Mouse (Mus musculus): Measurements from ENCODE around the gene Ripor3. TPM values are rescaled to one million over a fixed set of nuclear protein-coding genes. Genes with fewer than 3 reads are reported as not detected.

Gene Ripor3
- polyA plus RNA-seq, 1 experiment from 2014 or later, result 1.1 TPM

- 40% methylated on average over 7 of the region's 7 CpGs for WGBS
- H3K9ac ChIP-seq (replicated peaks; ENCODE audit: low read depth), result peak overlapping the region; percentile 93
Measured at GRCm38 (mm10) chr2:167933397-167933796, 77.0 kb downstream of the Ripor3 start.

DNA sequence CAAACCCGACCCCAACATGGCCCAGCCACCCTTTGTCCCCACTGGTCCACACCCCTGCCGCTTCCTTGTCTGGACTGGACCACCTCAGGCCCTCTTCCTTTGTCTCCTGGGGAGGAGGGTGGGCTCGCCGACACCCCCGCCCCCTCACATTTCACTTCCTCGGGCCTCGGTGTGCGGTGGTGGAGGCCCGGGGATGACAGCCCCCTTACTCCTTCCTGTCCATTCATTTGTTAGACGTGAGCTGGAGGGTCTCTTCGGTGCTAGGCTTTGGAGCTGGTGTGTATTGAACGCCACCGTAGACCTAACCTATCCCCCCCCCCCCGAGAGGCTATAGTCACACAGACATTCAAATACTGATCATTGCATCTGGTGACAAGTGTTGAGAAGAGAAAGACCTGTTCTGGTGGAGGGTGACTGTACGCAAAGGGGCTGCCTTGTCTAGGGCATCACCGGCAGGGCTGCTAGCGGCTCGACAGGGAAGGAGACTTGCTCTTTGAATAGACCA is 77.6 kb downstream of the Ripor3 start:
- H3K9ac ChIP-seq (replicated peaks; ENCODE audit: low read depth), result peak overlapping the region; percentile 93
- DNase-seq (ENCODE audit: low spot score) (peak; percentile 52), ATAC-seq (peak; percentile 33)
- H3K27me3 ChIP-seq (replicated peaks; ENCODE audit: insufficient read depth, low read length), result no peaks in the 10 kb centered on the region
- H3K36me3 ChIP-seq (ENCODE audit: insufficient read depth, low read length), result 0 out of 2 replicates have a peak, but pooled peaks cover 4% of the 10 kb centered on the region
- H3K4me2 ChIP-seq (replicated peaks; ENCODE audit: low read depth, low read length), result peak overlapping the region; percentile 85
- peak overlapping the region; percentile 85 for H3K27ac ChIP-seq (ENCODE audit: low read length)
- H3K4me1 ChIP-seq (ENCODE audit: insufficient read depth, low read depth, low read length), result peaks cover 10% of the 10 kb centered on the region; the same call in 1 of the 2 replicates
- WGBS, result 1% methylated on average over 18 of the region's 18 CpGs
- no peaks in the 10 kb centered on the region for H3K9me3 ChIP-seq (ENCODE audit: low read length)
- TF ChIP-seq EP300 (IDR thresholded peaks at IDR 0.05) (no peak), CTCF (IDR thresholded peaks at IDR 0.05) (no peak)
- peak overlapping the region; percentile 77 for H3K4me3 ChIP-seq (ENCODE audit: low read depth, low read length)

More at GRCm38 (mm10) chr2:167933397-167933796, 77.0 kb downstream of the Ripor3 start:
- peaks cover 10% of the 10 kb centered on the region; the same call in 1 of the 2 replicates for H3K4me1 ChIP-seq (ENCODE audit: insufficient read depth, low read depth, low read length)
- 0 out of 2 replicates have a peak, but pooled peaks cover 4% of the 10 kb centered on the region for H3K36me3 ChIP-seq (ENCODE audit: insufficient read depth, low read length)
- no peaks in the 10 kb centered on the region for H3K27me3 ChIP-seq (replicated peaks; ENCODE audit: insufficient read depth, low read length)
- peak overlapping the region; percentile 85 for H3K4me2 ChIP-seq (replicated peaks; ENCODE audit: low read depth, low read length)
- H3K4me3 ChIP-seq (ENCODE audit: low read depth, low read length), result peak overlapping the region; percentile 77
- no peak for TF ChIP-seq EP300 (IDR thresholded peaks at IDR 0.05)
- no peak for DNase-seq (ENCODE audit: low spot score)
- ATAC-seq, result no peak
- H3K9me3 ChIP-seq (ENCODE audit: low read length), result no peaks in the 10 kb centered on the region
- no peak overlapping the region for H3K27ac ChIP-seq (ENCODE audit: low read length)

DNA sequence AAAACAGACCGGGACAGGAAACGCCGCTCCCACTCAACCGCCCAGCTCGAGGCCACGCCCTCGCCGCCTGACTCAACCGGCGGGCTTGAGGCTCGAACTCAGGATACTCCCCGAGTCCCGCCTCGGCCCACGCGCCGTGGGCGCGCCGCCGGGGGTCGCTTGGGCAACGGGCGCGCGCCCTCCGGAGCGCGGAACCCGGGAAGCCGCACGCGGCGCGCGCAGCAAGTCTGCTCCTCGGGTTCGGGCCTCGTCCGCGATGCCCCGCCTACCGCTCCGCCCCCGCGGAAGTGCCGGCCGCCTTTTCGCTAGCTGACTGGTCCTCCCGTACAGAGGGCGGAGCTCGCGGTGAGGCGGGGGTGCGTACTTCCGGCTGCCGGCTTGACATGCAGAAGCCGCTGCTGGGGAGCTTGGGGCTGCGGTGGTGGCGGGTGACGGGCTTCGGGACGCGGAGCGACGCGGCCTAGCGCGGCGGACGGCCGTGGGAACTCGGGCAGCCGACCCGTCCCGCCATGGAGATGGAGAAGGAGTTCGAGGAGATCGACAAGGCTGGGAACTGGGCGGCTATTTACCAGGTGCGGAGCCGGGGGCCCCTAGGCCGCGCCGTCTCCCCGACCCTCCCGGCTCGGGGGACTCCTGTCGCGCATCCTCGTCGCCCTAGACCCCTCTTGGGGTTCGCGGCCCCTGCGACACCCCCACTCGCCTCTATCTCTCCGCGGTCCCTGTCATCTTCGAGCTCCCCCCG is 78.3 kb downstream of the Ripor3 start, which contains the start of gene Ptpn1:
TSS of gene Ptpn1 (plus strand) at position 73 of the 742 bp plus-strand sequence.
- H3K9me3 ChIP-seq (ENCODE audit: low read length), result no peaks in the 10 kb centered on the region
- peak within 1 kb of the TSS; percentile 93 for H3K9ac ChIP-seq (replicated peaks; ENCODE audit: low read depth)
- H3K4me1 ChIP-seq (ENCODE audit: insufficient read depth, low read depth, low read length), result peaks cover 10% of the 10 kb centered on the region; the same call in 1 of the 2 replicates
- 0 out of 2 replicates have a peak, but pooled peaks cover 4% of the 10 kb centered on the region for H3K36me3 ChIP-seq (ENCODE audit: insufficient read depth, low read length)
- DNase-seq (ENCODE audit: low spot score), result peak; percentile 98
- peak within 1 kb of the TSS; percentile 85 for H3K27ac ChIP-seq (ENCODE audit: low read length)
- 1% methylated on average over 76 of the region's 99 CpGs for WGBS
- TF ChIP-seq CTCF (IDR thresholded peaks at IDR 0.05), result no peak
- TF ChIP-seq EP300 (IDR thresholded peaks at IDR 0.05), result no peak
- ATAC-seq, result peak; percentile 98
- peak within 1 kb of the TSS; percentile 77 for H3K4me3 ChIP-seq (ENCODE audit: low read depth, low read length)
- H3K27me3 ChIP-seq (replicated peaks; ENCODE audit: insufficient read depth, low read length), result no peaks in the 10 kb centered on the region
- peak within 1 kb of the TSS; percentile 85 for H3K4me2 ChIP-seq (replicated peaks; ENCODE audit: low read depth, low read length)

DNA sequence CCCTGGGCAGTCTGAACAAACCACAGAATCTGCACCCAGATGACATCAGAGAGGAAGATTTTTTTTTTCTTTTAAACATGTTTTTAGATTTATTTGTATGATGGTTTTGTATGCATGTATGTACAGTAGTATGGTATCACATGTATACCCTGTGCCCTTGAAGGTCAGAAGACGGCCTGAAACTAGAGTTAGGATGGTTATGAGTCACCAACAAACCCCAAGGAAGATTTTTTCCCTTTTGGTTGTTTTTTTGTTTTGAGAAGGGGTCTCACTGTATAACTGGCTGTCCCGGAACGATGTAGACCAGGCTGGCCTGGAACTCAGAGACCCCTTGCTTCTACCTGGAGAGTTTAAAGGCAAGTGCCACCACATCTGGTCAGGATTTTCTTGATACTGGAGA is 79.4 kb downstream of the Ripor3 start:
- TF ChIP-seq EP300 (IDR thresholded peaks at IDR 0.05) (no peak), CTCF (IDR thresholded peaks at IDR 0.05) (no peak)
- H3K9ac ChIP-seq (replicated peaks; ENCODE audit: low read depth), result no peak overlapping the region
- peak overlapping the region; percentile 85; the same call in 1 of the 2 replicates for H3K4me2 ChIP-seq (replicated peaks; ENCODE audit: low read depth, low read length)

More for the DNA sequence above, 79.4 kb downstream of the Ripor3 start:
- Histone ChIP-seq H3K27me3 (replicated peaks; ENCODE audit: insufficient read depth, low read length) (no peaks in the 10 kb centered on the region), H3K36me3 (ENCODE audit: insufficient read depth, low read length) (0 out of 2 replicates have a peak, but pooled peaks cover 4% of the 10 kb centered on the region), H3K9me3 (ENCODE audit: low read length) (no peaks in the 10 kb centered on the region), H3K27ac (ENCODE audit: low read length) (peak overlapping the region; percentile 85; the same call in 1 of the 2 replicates), H3K4me1 (ENCODE audit: insufficient read depth, low read depth, low read length) (peaks cover 10% of the 10 kb centered on the region; the same call in 1 of the 2 replicates), H3K4me3 (ENCODE audit: low read depth, low read length) (no peak overlapping the region)
- ATAC-seq (no peak), DNase-seq (ENCODE audit: low spot score) (no peak)
- 97% methylated on average over 3 of the region's 3 CpGs for WGBS

Other genes with a start within 250 kb of the Ripor3 start
- gene Ptpn1, start 78.6 kb downstream of the Ripor3 start, polyA plus RNA-seq (2015; fragmentation: Nextera tagmentation; extraction: Ambion mirVana), result 81.2 and 94.5 TPM in 2 replicates
- gene Pard6b, start 70.4 kb upstream of the Ripor3 start, polyA plus RNA-seq (2015; fragmentation: Nextera tagmentation; extraction: Ambion mirVana), result 47.2 and 50.5 TPM in 2 replicates
- gene Adnp, start 196.5 kb upstream of the Ripor3 start, polyA plus RNA-seq (2015; fragmentation: Nextera tagmentation; extraction: Ambion mirVana), result 3.4 and 4.9 TPM in 2 replicates
- gene Gm20716, start 219.7 kb upstream of the Ripor3 start, polyA plus RNA-seq (2015; fragmentation: Nextera tagmentation; extraction: Ambion mirVana), result 8.4 and 11.6 TPM in 2 replicates
- 134 and 145 TPM in 2 replicates for gene Dpm1, start 220.0 kb upstream of the Ripor3 start, polyA plus RNA-seq (2015; fragmentation: Nextera tagmentation; extraction: Ambion mirVana)
- gene Mocs3, start 220.0 kb upstream of the Ripor3 start, polyA plus RNA-seq (2015; fragmentation: Nextera tagmentation; extraction: Ambion mirVana), result 5.6 and 5.9 TPM in 2 replicates

Measured in lung, postnatal 0 days (tissue).